In the genomic region with DNA sequence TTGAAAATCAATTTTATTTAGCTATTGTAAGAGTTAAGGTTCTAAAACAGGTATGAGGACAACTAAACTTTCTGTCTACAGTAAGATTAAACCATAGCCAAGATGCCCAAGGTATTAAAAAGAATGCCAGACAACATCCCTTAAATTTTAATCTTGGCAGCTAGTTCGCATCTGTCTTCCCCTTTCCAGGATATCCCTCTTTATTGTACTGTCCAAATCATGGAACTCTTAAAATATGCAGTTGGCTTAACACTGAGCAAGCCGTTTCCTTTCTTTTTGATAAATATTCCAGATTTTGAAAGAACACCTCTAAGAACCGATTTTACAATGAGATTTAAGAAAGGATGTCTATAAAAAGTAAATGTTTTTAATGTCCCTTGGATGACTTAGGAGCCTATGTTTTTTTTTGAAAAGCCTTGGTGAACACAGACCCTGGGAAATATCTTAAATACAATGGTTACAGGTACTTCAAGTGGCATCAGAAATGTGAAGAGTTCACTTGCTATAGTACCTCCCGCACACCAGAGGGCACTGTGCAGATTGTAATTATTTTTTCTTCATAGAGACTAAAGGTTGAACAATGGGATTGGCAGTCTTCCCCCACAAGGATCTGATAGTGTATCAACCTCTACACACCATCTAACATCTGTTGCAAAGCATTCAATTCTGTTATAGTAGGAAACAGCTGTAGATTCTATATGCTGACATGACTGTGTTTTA, we compare ENCODE assay signal across 17 mouse cellular contexts.
DNase-seq lines count a peak whose midpoint lies in the region; ATAC-seq and TF ChIP-seq lines count a peak whose summit lies in the region.
"Had no signal": no experiment of that assay in that cellular context is flagged by ENCODE, and none has a peak within 500 bp of the region (broad histone marks: within the 10 kb centered on the region; RNA-seq: fewer than 3 reads in every experiment).

No protein-coding gene starts in this region.

- H3K4me3 ChIP-seq in lung, embryonic 14.5 days (ENCODE audit: low read depth, low read length): no peak overlapping the region
- no peak overlapping the region for H3K4me3 ChIP-seq in ES-E14 (ENCODE audit: insufficient read depth in 1 of 2, low read depth in 1 of 2, low read length in 2 of 2, poor library complexity in 1 of 2, severe bottlenecking in 1 of 2)
- no peak overlapping the region for H3K4me3 ChIP-seq in hindbrain, embryonic 16.5 days (ENCODE audit: low read length)

- in situ Hi-C loops in ES-E14 (cut with MboI; ENCODE audit: low sequenced_read_pairs in 2 of 2, unreplicated experiment in 2 of 2): no loop called here

- H3K27ac ChIP-seq in lung, embryonic 14.5 days (ENCODE audit: low read depth): no peak overlapping the region
- H3K27ac ChIP-seq in ES-E14 (ENCODE audit: insufficient read depth, low read depth, low read length, poor library complexity, severe bottlenecking): no peak overlapping the region
- no peak overlapping the region for H3K27ac ChIP-seq in hindbrain, embryonic 16.5 days (ENCODE audit: low read depth, low read length)

- H3K36me3 ChIP-seq in lung, embryonic 14.5 days (ENCODE audit: insufficient read depth): no peaks in the 10 kb centered on the region
- H3K36me3 ChIP-seq in ES-E14 (ENCODE audit: control insufficient read depth, insufficient read depth, low read length, poor library complexity, severe bottlenecking): no peaks in the 10 kb centered on the region
- H3K36me3 ChIP-seq in splenic B cell, adult 2 months (ENCODE audit: control insufficient read depth, insufficient read depth, low read length, poor library complexity, severe bottlenecking): no peaks in the 10 kb centered on the region
- H3K36me3 ChIP-seq in hindbrain, embryonic 16.5 days (ENCODE audit: control insufficient read depth, insufficient read depth, low read length): no peaks in the 10 kb centered on the region

- H3K9me3 ChIP-seq in lung, embryonic 14.5 days (ENCODE audit: low read depth, low read length): no peaks in the 10 kb centered on the region
- H3K9me3 ChIP-seq in ES-E14 (ENCODE audit: control insufficient read depth, insufficient read depth, low read depth, low read length): no peaks in the 10 kb centered on the region
- no peaks in the 10 kb centered on the region for H3K9me3 ChIP-seq in hindbrain, embryonic 16.5 days (ENCODE audit: control insufficient read depth, low read length)

- 94% methylated on average over 4 of the region's 4 CpGs for WGBS in lung, embryonic 14.5 days
- 97% methylated on average over 4 of the region's 4 CpGs for WGBS in hindbrain, embryonic 16.5 days

- ATAC-seq in lung, embryonic 14.5 days (ENCODE audit: insufficient read depth): no peak
- no peak for ATAC-seq in hindbrain, embryonic 16.5 days
- ATAC-seq: activated CD4-positive, CD25-positive, alpha-beta regulatory T cell, adult 4 months; forebrain, postnatal 0 days; inflammation-experienced regulatory T-cells, adult 6 months; midbrain, embryonic 16.5 days had no signal

- H3K27me3 ChIP-seq in lung, embryonic 14.5 days (ENCODE audit: insufficient read depth, low read length): no peaks in the 10 kb centered on the region
- H3K27me3 ChIP-seq in splenic B cell, adult 2 months (ENCODE audit: control insufficient read depth, insufficient read depth, low read length, poor library complexity, severe bottlenecking): no peaks in the 10 kb centered on the region
- no peaks in the 10 kb centered on the region for H3K27me3 ChIP-seq in hindbrain, embryonic 16.5 days (replicated peaks; ENCODE audit: control insufficient read depth, insufficient read depth, low read length)

- no peaks in the 10 kb centered on the region for H3K4me1 ChIP-seq in lung, embryonic 14.5 days (ENCODE audit: insufficient read depth)
- no peaks in the 10 kb centered on the region for H3K4me1 ChIP-seq in ES-E14 (ENCODE audit: control insufficient read depth in 2 of 2, insufficient read depth in 2 of 2, low read length in 2 of 2, poor library complexity in 1 of 2)
- H3K4me1 ChIP-seq in hindbrain, embryonic 16.5 days (ENCODE audit: control insufficient read depth, insufficient read depth, low read depth, low read length): no peaks in the 10 kb centered on the region

- TF ChIP-seq CTCF in lung, embryonic 14.5 days (IDR thresholded peaks at IDR 0.05; ENCODE audit: low read depth): peak; percentile 25

- peak; percentile 58 for DNase-seq in kidney, adult 9 months
- DNase-seq in kidney, adult 11 months: no peak
- no peak for DNase-seq in lung, embryonic 14.5 days
- no peak for DNase-seq in lung, postnatal 14 days
- DNase-seq in ES-E14 (ENCODE audit: low read depth, low spot score): peak; percentile 13
- DNase-seq in splenic B cell, adult 2 months (ENCODE audit: low read depth, low spot score): peak; percentile 8
- DNase-seq: cerebellum, adult 9-11 months; forebrain, postnatal 0 days; heart, adult 18-20 months; layer of hippocampus, adult 9-11 months; lung, adult 2 months; right cerebral cortex, postnatal 14 days; thymus, postnatal 14 days had no signal

- no peak overlapping the region for H3K4me2 ChIP-seq in lung, embryonic 14.5 days
- no peak overlapping the region for H3K4me2 ChIP-seq in hindbrain, embryonic 16.5 days (ENCODE audit: low read length)

- H3K9ac ChIP-seq in lung, embryonic 14.5 days: no peak overlapping the region
- H3K9ac ChIP-seq in ES-E14 (ENCODE audit: insufficient read depth, low read depth, low read length, poor library complexity, severe bottlenecking): no peak overlapping the region
- H3K9ac ChIP-seq in hindbrain, embryonic 16.5 days (ENCODE audit: low read depth, low read length): no peak overlapping the region
- H3K9ac ChIP-seq: forebrain, postnatal 0 days had no signal

TF ChIP-seq in ES-E14, 5 proteins besides CTCF, POLR2A, EP300 and RAD21:
- TF ChIP-seq ZNF384 (IDR thresholded peaks at IDR 0.05; ENCODE audit: low read depth, low read length): no peak
- no peak for TF ChIP-seq CHD2 (IDR thresholded peaks at IDR 0.05; ENCODE audit: low read depth, low read length)
- no peak for TF ChIP-seq ZC3H11A (IDR thresholded peaks at IDR 0.05; ENCODE audit: borderline replicate concordance, low read depth, low read length)
- no peak for TF ChIP-seq HCFC1 (IDR thresholded peaks at IDR 0.05; ENCODE audit: borderline replicate concordance, insufficient read depth, low read length)
- no peak for TF ChIP-seq MAFK (IDR thresholded peaks at IDR 0.05; ENCODE audit: insufficient read depth, low read depth, low read length)

Comparison
In these comparisons a context has a peak if more than half of its experiments do, and no peak if none do; other contexts are left out.
1. DNase-seq: peak in kidney, adult 9 months (single experiment), ES-E14 (single experiment) and splenic B cell, adult 2 months (single experiment); none in kidney, adult 11 months (single experiment), lung, embryonic 14.5 days (single experiment) and lung, postnatal 14 days (single experiment).